Mouse (Mus musculus) MEL-GATA-1-ER (cell line): ENCODE results near the gene Exoc1.

Experiments used
- DNase-seq: peaks from one replicate; pipeline ENCODE4 v3.0.0-alpha.2; 2012; ENCODE audit warnings: low read depth; ENCODE audit errors: extremely low read depth

Exoc1 gene

DNA sequence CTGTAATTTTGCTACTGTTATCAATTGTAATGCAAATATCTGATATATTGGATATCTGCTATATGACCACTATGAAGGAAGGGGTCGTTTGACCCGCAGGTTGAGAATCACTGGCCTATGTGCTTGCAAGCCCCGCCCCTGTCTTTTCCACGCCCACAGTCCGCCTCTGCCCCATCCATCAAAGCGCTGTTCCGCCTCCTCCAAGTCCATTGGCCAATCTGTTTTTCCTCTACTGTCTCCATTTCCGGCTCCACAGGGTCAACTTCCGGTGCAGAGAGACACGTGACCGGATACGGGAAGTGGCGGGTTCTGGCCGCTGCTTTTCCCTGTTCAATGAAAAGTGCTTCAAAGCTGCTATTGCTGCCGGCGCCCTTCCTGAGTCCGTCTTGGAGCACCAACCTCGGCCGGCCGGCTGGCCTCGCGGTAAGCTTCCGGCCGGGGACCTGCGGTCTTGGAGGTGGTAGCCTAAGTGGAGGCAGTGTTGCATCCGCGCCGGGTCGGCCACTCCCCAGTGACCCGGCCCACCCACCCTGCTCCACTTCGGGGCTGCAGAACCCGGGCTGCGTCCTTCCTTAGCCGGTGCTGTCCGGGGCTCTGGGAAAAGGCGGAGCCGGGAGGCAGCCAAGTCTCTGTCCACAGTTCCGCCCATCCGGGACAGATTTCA lies at the start of gene Exoc1:
TSS of gene Exoc1 (plus strand) at position 272 of the 664 bp plus-strand sequence.
- DNase-seq, result peak; percentile 92

DNA sequence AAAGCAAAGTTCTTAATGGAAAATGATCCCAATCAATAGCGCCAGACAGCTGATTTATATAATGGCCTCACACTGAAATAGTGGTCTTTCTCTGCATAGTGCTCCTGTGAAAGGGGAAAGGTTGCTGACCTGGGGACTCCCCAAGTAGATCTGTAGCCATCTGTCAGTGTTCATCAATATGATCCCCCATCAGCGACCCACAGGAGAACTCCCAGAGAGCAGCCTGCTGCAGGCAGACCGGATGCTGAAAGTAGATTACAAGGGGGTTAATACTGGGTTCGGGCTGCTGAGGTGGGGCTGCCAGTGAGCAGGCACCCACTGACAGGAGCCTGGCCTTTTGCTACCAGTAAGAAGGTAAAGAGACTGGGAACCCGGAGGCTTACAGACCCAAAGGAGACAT lies 45.3 kb upstream of the Exoc1 start, which contains the start of gene Gm7271:
TSS of gene Gm7271 (plus strand) at position 230 of the 400 bp plus-strand sequence.
- no peak for DNase-seq

DNA sequence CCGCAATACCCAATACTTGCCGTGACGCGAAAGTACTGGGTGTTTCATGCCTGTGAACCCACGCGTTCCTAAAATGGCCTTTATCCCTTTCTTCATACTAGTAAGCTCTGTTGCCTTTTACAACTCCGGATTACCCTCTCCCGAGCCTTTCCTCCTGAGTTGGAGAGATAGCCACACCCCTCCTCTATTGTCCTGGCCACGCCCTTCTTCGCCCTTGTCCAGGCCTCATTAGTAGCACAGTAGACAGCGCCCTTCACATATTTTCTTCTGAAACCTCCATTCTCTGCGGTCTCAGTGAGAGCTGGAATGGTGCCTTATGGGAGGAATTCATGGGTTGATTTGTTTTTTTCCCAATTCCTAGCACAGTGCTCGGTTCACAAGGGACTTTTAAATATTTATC lies 34.0 kb upstream of the Exoc1 start:
- DNase-seq, result no peak

GRCm38 (mm10) chr5:76522446-76522845 lies 6.7 kb upstream of the Exoc1 start:
- DNase-seq, result no peak

DNA sequence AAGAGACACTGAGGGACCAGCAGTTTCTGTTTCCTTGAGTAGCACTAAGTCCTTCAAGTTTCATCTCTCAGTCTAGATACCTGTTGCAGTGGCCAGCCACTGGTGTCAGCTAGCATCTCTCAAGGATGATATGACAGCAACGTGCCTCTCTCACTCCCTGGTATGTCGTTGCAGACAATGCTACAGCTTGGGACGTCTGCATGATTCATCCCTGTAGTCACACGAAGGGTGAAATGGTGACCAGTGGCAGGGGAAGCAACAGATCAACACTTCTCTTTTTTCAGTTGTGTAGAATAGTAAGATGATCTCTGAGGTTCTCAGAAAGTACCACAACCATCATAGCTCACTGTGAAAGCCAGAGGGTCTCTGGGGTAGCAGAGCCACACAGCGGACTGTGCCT lies 4.5 kb upstream of the Exoc1 start:
- DNase-seq, result peak; percentile 24

GRCm38 (mm10) chr5:76525066-76525465 lies 4.0 kb upstream of the Exoc1 start:
- DNase-seq, result peak; percentile 27

GRCm38 (mm10) chr5:76525829-76526228 lies 3.3 kb upstream of the Exoc1 start:
- peak; percentile 43 for DNase-seq

DNA sequence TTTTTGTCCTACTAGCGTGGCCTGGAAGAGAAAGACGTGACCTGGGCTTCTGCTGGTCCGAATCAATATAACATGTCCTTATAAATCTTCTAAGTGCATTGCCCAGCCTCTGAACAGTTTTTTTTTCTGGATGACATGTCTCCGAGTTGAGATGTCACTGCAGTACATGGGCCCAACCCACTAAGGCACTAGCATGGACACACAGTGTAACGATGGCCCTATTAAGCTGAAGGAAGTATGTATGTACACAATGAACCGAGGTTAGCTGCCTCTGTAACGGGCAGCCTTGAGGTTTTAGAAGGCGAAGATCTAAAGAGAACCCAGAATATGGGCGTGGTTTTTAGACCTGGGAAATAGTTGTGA lies 574 bp downstream of the Exoc1 start:
- peak; percentile 11 for DNase-seq

- no peak for DNase-seq
Measured at GRCm38 (mm10) chr5:76533186-76533585, 4.1 kb downstream of the Exoc1 start.

DNA sequence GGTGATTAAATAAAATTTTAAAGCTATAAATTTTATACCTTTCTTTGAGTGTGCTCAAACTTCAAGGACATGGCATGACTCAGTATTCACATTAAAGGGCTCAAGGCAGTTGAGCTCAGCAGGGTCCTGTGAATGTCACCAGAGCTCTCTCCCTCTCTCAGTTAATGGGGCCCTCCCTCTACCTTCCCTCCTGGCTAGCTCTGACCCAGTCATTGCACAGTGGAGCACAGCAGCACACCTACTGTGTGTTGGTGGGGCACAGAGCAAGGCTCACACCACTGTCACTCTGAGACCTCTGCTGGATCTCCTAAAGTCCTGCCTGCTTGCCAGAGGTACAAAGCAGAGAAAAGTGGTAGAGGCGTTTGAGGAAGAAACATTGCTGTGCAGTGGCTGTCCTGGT lies 7.1 kb downstream of the Exoc1 start:
- no peak for DNase-seq

- no peak for DNase-seq
Measured at GRCm38 (mm10) chr5:76537578-76537977, 8.5 kb downstream of the Exoc1 start.

- DNase-seq, result no peak
Measured at GRCm38 (mm10) chr5:76540181-76540580, 11.1 kb downstream of the Exoc1 start.

GRCm38 (mm10) chr5:76540842-76541241 lies 11.7 kb downstream of the Exoc1 start:
- no peak for DNase-seq

- DNase-seq, result no peak
Measured at GRCm38 (mm10) chr5:76543200-76543599, 14.1 kb downstream of the Exoc1 start.

- DNase-seq, result peak; percentile 36
Measured at GRCm38 (mm10) chr5:76550426-76550825, 21.3 kb downstream of the Exoc1 start.

DNA sequence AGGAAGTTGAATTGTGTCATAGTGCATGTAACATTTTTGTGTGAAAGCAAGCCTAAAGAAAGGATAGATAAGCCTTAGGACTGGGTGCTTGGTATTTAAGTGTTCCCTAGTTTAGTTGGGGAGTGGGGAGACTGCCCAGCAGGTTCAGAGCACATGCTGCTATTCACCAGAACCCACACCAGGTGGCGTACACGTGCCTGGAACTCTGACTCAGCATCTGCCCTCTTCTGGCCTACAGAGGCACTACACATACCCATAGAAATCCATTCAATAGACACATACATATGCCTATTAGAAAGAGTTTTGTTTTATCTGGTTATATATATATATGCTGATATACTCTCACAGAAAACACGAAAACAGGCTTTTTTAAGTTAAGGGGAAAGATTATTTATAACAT lies 36.2 kb downstream of the Exoc1 start:
- peak; percentile 49 for DNase-seq

GRCm38 (mm10) chr5:76574251-76574650 lies 45.1 kb downstream of the Exoc1 start:
- DNase-seq, result no peak

GRCm38 (mm10) chr5:76577026-76577425 lies 47.9 kb downstream of the Exoc1 start:
- DNase-seq, result no peak

GRCm38 (mm10) chr5:76585378-76585777 lies 56.3 kb downstream of the Exoc1 start:
- peak; percentile 6 for DNase-seq

DNA sequence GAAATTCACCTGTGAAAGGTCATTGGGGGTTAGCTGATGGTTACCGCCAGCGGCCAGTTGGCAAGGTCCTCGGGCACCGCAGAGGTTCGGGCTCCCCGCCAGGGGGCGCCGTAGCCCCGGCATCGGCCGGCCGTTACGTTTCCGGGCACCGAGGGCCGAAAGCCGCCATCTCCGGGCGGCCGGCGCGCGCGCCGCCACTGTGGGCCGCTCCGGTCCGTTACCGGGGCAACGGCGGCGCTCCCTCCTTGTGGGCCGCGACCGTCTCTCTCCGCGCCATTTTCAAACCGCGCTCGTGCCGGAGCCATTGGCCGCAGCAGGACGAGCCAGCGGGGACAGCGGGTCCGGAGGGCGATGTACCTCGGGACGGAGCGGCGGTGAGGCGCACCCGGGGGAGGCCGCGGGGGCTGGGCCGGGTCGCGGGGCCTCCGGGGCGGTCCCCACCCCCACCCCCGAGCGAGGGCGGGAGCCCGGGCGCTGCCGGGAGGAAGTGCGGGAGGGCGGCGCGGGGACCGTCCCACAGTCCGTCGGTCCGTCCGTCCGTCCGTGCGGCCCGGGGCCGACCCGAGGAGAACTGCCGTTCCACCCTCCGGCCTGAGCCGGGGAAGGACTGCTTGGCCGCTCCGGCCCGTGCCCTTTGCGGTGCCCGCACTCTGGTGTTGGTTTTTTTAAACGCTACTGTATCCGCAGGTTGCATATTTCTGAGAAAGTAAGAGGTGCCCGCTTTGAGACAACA lies 59.6 kb downstream of the Exoc1 start, which contains the start of gene Cep135:
TSS of gene Cep135 (plus strand) at position 148 of the 733 bp plus-strand sequence.
- DNase-seq, result peak; percentile 34

DNA sequence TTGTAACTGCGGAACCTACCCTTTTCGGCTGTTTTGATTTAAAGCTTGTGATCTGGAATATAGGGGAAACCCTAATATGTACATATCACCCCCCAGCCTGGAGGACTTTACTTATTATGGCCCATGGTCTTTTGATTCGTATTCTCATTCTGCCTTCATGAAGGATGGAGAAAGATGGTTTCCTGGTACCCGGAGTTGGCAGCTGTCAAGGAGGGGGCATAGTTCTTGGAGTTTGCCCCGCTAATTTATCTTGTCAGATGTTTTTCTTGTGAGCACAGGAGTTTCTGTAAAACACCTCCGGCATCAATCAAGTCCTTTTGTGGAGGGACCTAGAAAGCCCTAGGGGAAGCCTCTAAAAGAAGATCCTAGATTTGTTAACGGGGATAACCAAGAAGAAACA lies 60.2 kb downstream of the Exoc1 start:
- DNase-seq, result peak; percentile 15

- peak; percentile 15 for DNase-seq
Measured at GRCm38 (mm10) chr5:76590009-76590408, 60.9 kb downstream of the Exoc1 start.

GRCm38 (mm10) chr5:76591885-76592284 lies 62.8 kb downstream of the Exoc1 start:
- DNase-seq, result no peak
